Mouse (Mus musculus) stomach, postnatal 0 days (tissue): ENCODE measurements at regions not wholly inside any gene's neighbourhood (a gene's known extent, or its start where the extent isn't known, plus 50 kb on each side); places are given as distances from the start of the nearest gene placed in this dataset.

Source experiments
- ATAC-seq: fragments of 200-750 bp; cut with Nextera tagmentation; 2 replicates; pipeline ENCODE4 v1.8.0; 2017; ENCODE audit not compliant: low FRiP score, low TSS enrichment
- DNase-seq: peaks from one replicate; pipeline ENCODE4 v3.0.0-alpha.2; 2016; ENCODE audit warnings: low spot score
- H3K27ac ChIP-seq: fragments of 300-500 bp; sonication (generic); replicated peaks from 2 replicates; pipeline ENCODE4 v1.5.1; 2014; ENCODE audit warnings: mild to moderate bottlenecking, control low read depth
- H3K27me3 ChIP-seq: fragments of 300-500 bp; sonication (generic); 2 replicates; pipeline ENCODE4 v1.6.1; 2014; ENCODE audit warnings: low read length; ENCODE audit not compliant: control insufficient read depth, insufficient read depth
- H3K36me3 ChIP-seq: fragments of 300-500 bp; sonication (generic); 2 replicates; pipeline ENCODE4 v1.6.1; 2014; ENCODE audit warnings: low read length, mixed read lengths; ENCODE audit not compliant: control insufficient read depth, insufficient read depth
- H3K4me1 ChIP-seq: fragments of 300-500 bp; sonication (generic); replicated peaks from 2 replicates; pipeline ENCODE4 v1.6.1; 2014; ENCODE audit warnings: antibody characterized with exemption; ENCODE audit not compliant: control insufficient read depth, insufficient read depth
- H3K4me2 ChIP-seq: fragments of 300-500 bp; sonication (generic); replicated peaks from 2 replicates; pipeline ENCODE4 v1.6.1; 2014; ENCODE audit warnings: low read depth, mild to moderate bottlenecking, control low read depth, moderate library complexity
- H3K4me3 ChIP-seq: fragments of 300-500 bp; sonication (generic); 2 replicates; pipeline ENCODE4 v1.5.1; 2014; ENCODE audit warnings: low read depth, low read length, control low read depth
- H3K9ac ChIP-seq: fragments of 300-500 bp; sonication (generic); 2 replicates; pipeline ENCODE4 v1.6.1; 2014; ENCODE audit warnings: mild to moderate bottlenecking, low read length, control low read depth, mixed read lengths
- H3K9me3 ChIP-seq: fragments of 300-500 bp; sonication (generic); 2 replicates; pipeline ENCODE4 v1.6.1; 2016; ENCODE audit warnings: low read length; ENCODE audit not compliant: control insufficient read depth
- CTCF ChIP-seq: IDR thresholded peaks from 2 replicates; pipeline ENCODE4 v1.5.1; 2016; ENCODE audit warnings: antibody characterized with exemption, low read depth, mild to moderate bottlenecking, moderate library complexity
- EP300 ChIP-seq: optimal IDR thresholded peaks from 2 replicates; pipeline ENCODE3; 2016; ENCODE audit warnings: antibody characterized with exemption
- WGBS: fragments of 180-500 bp; shearing (Covaris S2); extraction: QIAGEN DNeasy Blood & Tissue Kit; methylation state at CpG from one replicate; pipeline ENCODE4 v1.1.7; 2014; 5-methylcytosine and 5-hydroxymethylcytosine counted together

- H3K4me2 ChIP-seq: no peak overlapping the region
- 12% methylated on average over 3 of the region's 3 CpGs for WGBS
- H3K4me1 ChIP-seq: no peaks in the 10 kb centered on the region
- ATAC-seq: no peak
- H3K9ac ChIP-seq: no peak overlapping the region
- H3K4me3 ChIP-seq: no peak overlapping the region
- H3K27me3 ChIP-seq: no peaks in the 10 kb centered on the region
- no peaks in the 10 kb centered on the region for H3K9me3 ChIP-seq
- no peaks in the 10 kb centered on the region for H3K36me3 ChIP-seq
- no peak for DNase-seq
- no peak for TF ChIP-seq EP300
- no peak for TF ChIP-seq CTCF
- no peak overlapping the region for H3K27ac ChIP-seq
These were observed 211.0 kb upstream of the Ttc29 start for GRCm38 (mm10) chr8:78002071-78002470.

- DNase-seq (peak; percentile 52), ATAC-seq (no peak)
- Histone ChIP-seq H3K27ac (no peak overlapping the region), H3K9ac (no peak overlapping the region), H3K4me3 (no peak overlapping the region), H3K4me1 (no peaks in the 10 kb centered on the region), H3K4me2 (no peak overlapping the region), H3K36me3 (no peaks in the 10 kb centered on the region), H3K9me3 (no peaks in the 10 kb centered on the region), H3K27me3 (no peaks in the 10 kb centered on the region)
- 15% methylated on average over 10 of the region's 10 CpGs for WGBS
- TF ChIP-seq EP300 (no peak), CTCF (peak; percentile 91)
These were observed 209.1 kb upstream of the Ttc29 start for GRCm38 (mm10) chr8:78003888-78004543.

DNA sequence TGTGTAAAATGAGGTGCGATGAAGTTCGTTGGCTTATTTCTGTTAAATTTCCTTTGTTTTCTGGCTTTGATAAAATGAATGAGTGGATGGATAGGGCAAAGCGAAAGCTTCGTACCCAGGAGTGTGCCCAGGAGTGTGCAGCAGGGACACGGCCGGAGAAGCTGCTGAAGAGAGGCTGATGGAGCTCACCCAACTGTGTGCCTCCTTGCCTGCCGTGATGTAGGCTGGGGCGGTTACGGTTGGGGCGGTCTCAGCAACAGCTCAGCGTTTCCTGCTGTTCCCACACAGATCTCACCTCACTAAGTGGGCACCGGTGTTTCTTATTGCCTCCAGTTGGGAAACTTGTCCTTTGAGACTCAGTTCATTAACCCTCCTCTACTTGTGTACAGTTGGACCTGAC is 208.2 kb upstream of the Ttc29 start:
- no peaks in the 10 kb centered on the region for H3K9me3 ChIP-seq
- H3K4me3 ChIP-seq: no peak overlapping the region
- no peak overlapping the region for H3K9ac ChIP-seq
- 79% methylated on average over 12 of the region's 12 CpGs for WGBS
- H3K4me2 ChIP-seq: no peak overlapping the region
- ATAC-seq: no peak
- no peaks in the 10 kb centered on the region for H3K27me3 ChIP-seq
- TF ChIP-seq EP300 (no peak), CTCF (no peak)
- H3K36me3 ChIP-seq: no peaks in the 10 kb centered on the region
- no peak overlapping the region for H3K27ac ChIP-seq
- no peaks in the 10 kb centered on the region for H3K4me1 ChIP-seq
- no peak for DNase-seq

- ATAC-seq (no peak), DNase-seq (no peak)
- Histone ChIP-seq H3K36me3 (no peaks in the 10 kb centered on the region), H3K27ac (no peak overlapping the region), H3K4me2 (no peak overlapping the region), H3K4me1 (no peaks in the 10 kb centered on the region), H3K9ac (no peak overlapping the region), H3K4me3 (no peak overlapping the region), H3K9me3 (no peaks in the 10 kb centered on the region), H3K27me3 (no peaks in the 10 kb centered on the region)
- TF ChIP-seq EP300 (no peak), CTCF (no peak)
These were observed 200.0 kb upstream of the Ttc29 start for GRCm38 (mm10) chr8:78013101-78013500.

GRCm38 (mm10) chr8:78018430-78019180 is 194.5 kb upstream of the Ttc29 start:
- ATAC-seq: no peak
- no peak overlapping the region for H3K4me3 ChIP-seq
- H3K9me3 ChIP-seq: no peaks in the 10 kb centered on the region

GRCm38 (mm10) chr8:78021473-78021872 is 191.6 kb upstream of the Ttc29 start:
- ATAC-seq (no peak), DNase-seq (no peak)
- H3K4me2 ChIP-seq: no peak overlapping the region
- 0 out of 2 replicates have a peak, but pooled peaks cover 4% of the 10 kb centered on the region for H3K4me1 ChIP-seq
- H3K27ac ChIP-seq: no peak overlapping the region
- H3K9me3 ChIP-seq: no peaks in the 10 kb centered on the region
- WGBS: 44% methylated on average over 2 of the region's 2 CpGs
- H3K27me3 ChIP-seq: no peaks in the 10 kb centered on the region
- H3K36me3 ChIP-seq: no peaks in the 10 kb centered on the region
- no peak overlapping the region for H3K4me3 ChIP-seq
- H3K9ac ChIP-seq: no peak overlapping the region
- no peak for TF ChIP-seq EP300
- no peak for TF ChIP-seq CTCF

More at GRCm38 (mm10) chr8:78018430-78019180, 194.5 kb upstream of the Ttc29 start:
- no peak for TF ChIP-seq CTCF
- TF ChIP-seq EP300: no peak
- Histone ChIP-seq H3K27me3 (no peaks in the 10 kb centered on the region), H3K36me3 (no peaks in the 10 kb centered on the region), H3K27ac (no peak overlapping the region), H3K4me1 (no peaks in the 10 kb centered on the region), H3K4me2 (no peak overlapping the region), H3K9ac (no peak overlapping the region)
- DNase-seq: no peak
- WGBS: 66% methylated on average over 4 of the region's 4 CpGs
